Mouse (Mus musculus) embryo, embryonic 9.5 days (tissue): ENCODE measurements around the gene Diaph2.
"Not testable (repeated sequence)": the region's sequence is repeated elsewhere in the genome, so short reads cannot be mapped to it uniquely, and the experiment has no call there.

Source experiments
- DNase-seq: peaks from one replicate; pipeline ENCODE4 v3.0.0-alpha.2; 2017; ENCODE audit errors: extremely low spot score

The Diaph2 gene

GRCm38 (mm10) chrX:130287032-130287431 lies 537.5 kb downstream of the Diaph2 start:
- DNase-seq: no peak

GRCm38 (mm10) chrX:130289775-130290174 lies 540.2 kb downstream of the Diaph2 start:
- DNase-seq: no peak

GRCm38 (mm10) chrX:130350808-130351435 lies 601.4 kb downstream of the Diaph2 start:
- no peak for DNase-seq

- DNase-seq: no peak
Measured at GRCm38 (mm10) chrX:130351480-130351879, 601.9 kb downstream of the Diaph2 start.

- no peak for DNase-seq
Measured at GRCm38 (mm10) chrX:130393508-130394145, 644.1 kb downstream of the Diaph2 start.

- DNase-seq: no peak
Measured at GRCm38 (mm10) chrX:130403214-130403613, 653.7 kb downstream of the Diaph2 start.

- not testable (repeated sequence) for DNase-seq
Measured at GRCm38 (mm10) chrX:130407471-130407870, 657.9 kb downstream of the Diaph2 start.

GRCm38 (mm10) chrX:130408985-130409384 lies 659.4 kb downstream of the Diaph2 start:
- no peak for DNase-seq

- DNase-seq: no peak
Measured at GRCm38 (mm10) chrX:130423134-130423533, 673.6 kb downstream of the Diaph2 start.

- no peak for DNase-seq
Measured at GRCm38 (mm10) chrX:130451822-130452487, 702.4 kb downstream of the Diaph2 start.

GRCm38 (mm10) chrX:130452488-130452823 lies 702.9 kb downstream of the Diaph2 start:
- DNase-seq: no peak

GRCm38 (mm10) chrX:130473133-130473532 lies 723.6 kb downstream of the Diaph2 start:
- no peak for DNase-seq

- DNase-seq: no peak
Measured at GRCm38 (mm10) chrX:130480877-130481276, 731.3 kb downstream of the Diaph2 start.

GRCm38 (mm10) chrX:130502680-130503464 lies 753.3 kb downstream of the Diaph2 start:
- DNase-seq: peak; percentile 1

- no peak for DNase-seq
Measured at GRCm38 (mm10) chrX:130503465-130503860, 753.9 kb downstream of the Diaph2 start.

GRCm38 (mm10) chrX:130505626-130506025 lies 756.1 kb downstream of the Diaph2 start:
- DNase-seq: peak; percentile 1
